Comparison of ENCODE assay signal across 12 mouse cellular contexts in genomic region chr1:160855926-160856620, GRCm38 (mm10). TPM values are rescaled to one million over a fixed set of nuclear protein-coding genes. Genes with fewer than 3 reads are reported as not detected.
DNase-seq lines count a peak whose midpoint lies in the region.
"Had no signal": no experiment of that assay in that cellular context is flagged by ENCODE, and none has a peak within 500 bp of the region (broad histone marks: within the 10 kb centered on the region; RNA-seq: fewer than 3 reads in every experiment).

No protein-coding gene starts in this region.

- DNase-seq in gastrocnemius, postnatal 14 days, result peak; percentile 34
- DNase-seq in gastrocnemius, adult 8-10 months (ENCODE audit: low spot score in 2 of 2), result no peak
- DNase-seq in right cerebral cortex, adult 18-20 months, result peak; percentile 39
- no peak for DNase-seq in right cerebral cortex, postnatal 4 days
- DNase-seq in left cerebral cortex, adult 8-10 months (ENCODE audit: low spot score in 2 of 2), result peak; percentile 23 to 54
- DNase-seq in urinary bladder, adult 2 months (ENCODE audit: low spot score), result no peak
- DNase-seq in urinary bladder, adult 18-20 months (ENCODE audit: low spot score in 2 of 2), result no peak
- DNase-seq in ovary, adult 18-20 months (ENCODE audit: low spot score), result no peak
- DNase-seq: heart, postnatal 4 days; kidney, postnatal 10 days; liver, postnatal 0 days; thymus, postnatal 36 days had no signal

- intact Hi-C loops in gastrocnemius, postnatal 14 days (cut with DNase I; ENCODE audit: low total_unique reads), result no loop called here

RNA-seq across cellular contexts. Expression of gene Rc3h1, which starts 50.1 kb away (rescaled TPM):
- 10 to 100 TPM; 25.8 to 41.2 TPM for total RNA-seq in gastrocnemius, postnatal 14 days (2021)
- total RNA-seq in gastrocnemius, adult 8-10 months (2022), result 10 to 100 TPM; 18.3 to 30.0 (median 24.9) TPM
- 10 to 100 TPM; 37.8 to 43.1 (median 40.2) TPM for total RNA-seq in left cerebral cortex, adult 8-10 months (2022)
- polyA plus RNA-seq in urinary bladder, adult 2 months (2012; rRNA removed), result 9.5 and 11.0 TPM in 2 replicates

Comparison
In these comparisons a context has a peak if more than half of its experiments do, and no peak if none do; other contexts are left out.
1. DNase-seq: peak in gastrocnemius, postnatal 14 days (single experiment), right cerebral cortex, adult 18-20 months (single experiment) and left cerebral cortex, adult 8-10 months (2 of 2); none in gastrocnemius, adult 8-10 months (0 of 2), right cerebral cortex, postnatal 4 days (single experiment), urinary bladder, adult 2 months (single experiment), urinary bladder, adult 18-20 months (0 of 2) and ovary, adult 18-20 months (single experiment).